Mouse (Mus musculus) ES-Bruce4 (cell line): Measurements from ENCODE around the gene Nop9.

Experiments
- CTCF ChIP-seq: IDR thresholded peaks from one replicate; pipeline ENCODE4 v1.8.1; 2011; ENCODE audit warnings: low read depth, low read length
- EP300 ChIP-seq: IDR thresholded peaks from 2 replicates; pipeline ENCODE4 v1.6.1; 2011; ENCODE audit warnings: low read depth, low read length; ENCODE audit not compliant: insufficient read depth

GRCm38 (mm10) chr14:55776711-55777110 lies 31.2 kb downstream of the Nop9 start:
- no peak for TF ChIP-seq EP300
- TF ChIP-seq CTCF, result no peak
